Mouse (Mus musculus) adrenal gland, postnatal 36 days (tissue): ENCODE measurements around the gene Cdk18. TPM values are rescaled to one million over a fixed set of nuclear protein-coding genes. Genes with fewer than 3 reads are reported as not detected.
A peak's percentile ranks its signal among the peaks of the same experiment; 100 is the strongest.

ENCODE experiments used
- DNase-seq, 2 experiments: peaks; one replicate each; pipeline ENCODE4 v3.0.0; 2021; ENCODE audit warnings: mixed read lengths in 1 of 2
- total RNA-seq, 2 experiments: library from RNA; stranded (reverse); gene quantifications; 2 replicates each; pipeline ENCODE4 v1.2.3; 2021

Gene Cdk18
- total RNA-seq, 2 experiments from 2014 or later = 14.2 to 21.2 TPM

GRCm38 (mm10) chr1:132065001-132065400 lies 74.5 kb downstream of the Cdk18 start:
- peak in 1 of 2 experiments; percentile 38 for DNase-seq

DNA sequence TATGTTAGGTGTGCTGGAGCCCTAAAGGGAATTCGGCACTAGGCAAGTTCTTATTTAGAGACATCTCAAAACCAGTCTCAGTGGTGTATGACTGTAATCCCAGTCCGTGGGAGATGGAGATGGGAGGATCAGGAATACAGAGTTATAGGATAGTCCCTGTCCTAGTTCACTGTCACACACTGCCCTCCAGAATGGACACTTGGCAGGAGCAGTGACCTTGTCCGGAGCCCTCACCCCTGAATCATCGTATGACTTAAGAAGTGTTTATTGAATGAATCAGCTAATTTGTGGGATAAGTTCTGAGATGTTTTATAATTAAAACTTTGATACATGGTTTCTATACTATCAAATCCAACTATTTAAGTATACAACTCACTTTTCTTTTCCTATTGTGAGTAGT lies 76.4 kb downstream of the Cdk18 start:
- peak; percentile 47 to 75 for DNase-seq

Other genes with a start within 250 kb of the Cdk18 start
- 100 to 1,000 TPM; 140 to 150 TPM for gene Nucks1, start 229.2 kb downstream of the Cdk18 start, total RNA-seq
- 10 to 100 TPM; 15.2 to 31.5 TPM for gene Slc45a3, start 176.7 kb downstream of the Cdk18 start, total RNA-seq
- 100 to 1,000 TPM; 103 to 108 TPM for gene Elk4, start 132.1 kb downstream of the Cdk18 start, total RNA-seq
- 10 to 100 TPM; 10.1 to 30.4 TPM for gene Mfsd4a, start 71.6 kb downstream of the Cdk18 start, total RNA-seq
- gene Lemd1, start 51.7 kb upstream of the Cdk18 start, total RNA-seq = under 1 TPM; 0.33 TPM
- gene AC124108.1, start 51.8 kb upstream of the Cdk18 start, total RNA-seq = under 1 TPM in 1 of 2 experiments, not detected in 1; 0.07 TPM
- not detected for gene Gm10188, start 90.1 kb upstream of the Cdk18 start, total RNA-seq
- gene Klhdc8a, start 158.9 kb upstream of the Cdk18 start, total RNA-seq = 100 to 1,000 TPM; 155 to 161 TPM
- gene Nuak2, start 176.4 kb upstream of the Cdk18 start, total RNA-seq = 1 to 10 TPM; 2.8 to 4.9 TPM